In genomic region chr1:77496468-77497181, GRCm38 (mm10) we compare ENCODE assay signal across 9 mouse cellular contexts. TPM values are rescaled to one million over a fixed set of nuclear protein-coding genes. Genes with fewer than 3 reads are reported as not detected.
DNase-seq lines count a peak whose midpoint lies in the region; ATAC-seq and TF ChIP-seq lines count a peak whose summit lies in the region.
"Had no signal": no experiment of that assay in that cellular context is flagged by ENCODE, and none has a peak within 500 bp of the region (broad histone marks: within the 10 kb centered on the region; RNA-seq: fewer than 3 reads in every experiment).

No protein-coding gene starts in this region.

- peaks cover 13% of the 10 kb centered on the region for H3K36me3 ChIP-seq in hindbrain, embryonic 10.5 days
- H3K36me3 ChIP-seq in midbrain, postnatal 0 days (ENCODE audit: insufficient read depth, low read length) = no peaks in the 10 kb centered on the region

- peak overlapping the region; percentile 82 for H3K27ac ChIP-seq in hindbrain, embryonic 10.5 days
- H3K27ac ChIP-seq in midbrain, postnatal 0 days (ENCODE audit: low read depth, low read length) = no peak overlapping the region

- H3K27me3 ChIP-seq in hindbrain, embryonic 10.5 days (ENCODE audit: insufficient read depth, poor library complexity, severe bottlenecking) = peaks cover 7% of the 10 kb centered on the region; the same call in 1 of the 2 replicates
- no peaks in the 10 kb centered on the region for H3K27me3 ChIP-seq in midbrain, postnatal 0 days (ENCODE audit: insufficient read depth, low read length)

- peak overlapping the region; percentile 32 for H3K4me2 ChIP-seq in midbrain, postnatal 0 days (ENCODE audit: low read depth, low read length, poor library complexity, severe bottlenecking)

- H3K4me1 ChIP-seq in hindbrain, embryonic 10.5 days (replicated peaks) = peaks cover 98% of the 10 kb centered on the region
- peaks cover 5% of the 10 kb centered on the region; the same call in 1 of the 2 replicates for H3K4me1 ChIP-seq in midbrain, postnatal 0 days (ENCODE audit: insufficient read depth, low read length)

- ATAC-seq in midbrain, postnatal 0 days (ENCODE audit: low FRiP score) = peak; percentile 70; the same call in 1 of the 2 replicates
- ATAC-seq in activated CD4-positive, CD25-positive, alpha-beta regulatory T cell, adult 4 months = no peak

- no peaks in the 10 kb centered on the region for H3K9me3 ChIP-seq in hindbrain, embryonic 10.5 days
- H3K9me3 ChIP-seq in midbrain, postnatal 0 days (ENCODE audit: low read length) = no peaks in the 10 kb centered on the region

- 8% methylated on average over 11 of the region's 11 CpGs for WGBS in hindbrain, embryonic 10.5 days
- 17% methylated on average over 11 of the region's 11 CpGs for WGBS in midbrain, postnatal 0 days

- H3K9ac ChIP-seq in midbrain, postnatal 0 days (replicated peaks; ENCODE audit: low read length, poor library complexity, severe bottlenecking) = 0 out of 2 replicates have a peak overlapping the region, but pooled peaks have one; percentile 13

- H3K4me3 ChIP-seq in hindbrain, embryonic 10.5 days = peak overlapping the region; percentile 33
- H3K4me3 ChIP-seq in midbrain, postnatal 0 days (ENCODE audit: low read depth, low read length) = no peak overlapping the region

- peak; percentile 18 for DNase-seq in kidney, postnatal 10 days
- no peak for DNase-seq in kidney, postnatal 25 days
- DNase-seq in brain, embryonic 18.5 days (ENCODE audit: low read depth, low spot score) = peak; percentile 72
- peak; percentile 82 for DNase-seq in hindbrain, embryonic 10.5 days (ENCODE audit: low spot score)
- peak; percentile 83 for DNase-seq in midbrain, postnatal 0 days (ENCODE audit: low spot score)
- no peak for DNase-seq in ovary, postnatal 36 days (ENCODE audit: low spot score)
- no peak for DNase-seq in ovary, adult 18-20 months (ENCODE audit: low spot score)
- DNase-seq: adrenal gland, postnatal 10 days had no signal

- peak; percentile 48 for TF ChIP-seq CTCF in midbrain, postnatal 0 days (IDR thresholded peaks at IDR 0.05)

RNA-seq across cellular contexts. Expression of gene Epha4, which starts 18.3 kb away (rescaled TPM):
- 25.4 and 30.4 TPM in 2 replicates for polyA plus RNA-seq in hindbrain, embryonic 10.5 days (2016; fragmentation: Nextera tagmentation; extraction: Ambion mirVana)
- total RNA-seq in midbrain, postnatal 0 days (2014; rRNA removed) = 66.6 and 68.8 TPM in 2 replicates
- 23.3 and 26.6 TPM in 2 replicates for polyA plus RNA-seq in midbrain, postnatal 0 days (2015; fragmentation: Nextera tagmentation; extraction: Ambion mirVana)
- polyA plus RNA-seq in activated CD4-positive, CD25-positive, alpha-beta regulatory T cell, adult 4 months (2017; shearing (Covaris generic)) = under 1 TPM in 1 of 2 experiments, not detected in 1; 0.12 TPM

Comparison
In these comparisons a context has a peak if more than half of its experiments do, and no peak if none do; other contexts are left out.
1. DNase-seq: peak in kidney, postnatal 10 days (single experiment), brain, embryonic 18.5 days (single experiment), hindbrain, embryonic 10.5 days (single experiment) and midbrain, postnatal 0 days (single experiment); none in kidney, postnatal 25 days (0 of 2), ovary, postnatal 36 days (single experiment) and ovary, adult 18-20 months (single experiment).
2. RNA of gene Epha4, which starts 18.3 kb away (polyA plus RNA-seq): 25.4 to 30.4 TPM in hindbrain, embryonic 10.5 days and 23.3 to 26.6 TPM in midbrain, postnatal 0 days; 0.12 TPM in activated CD4-positive, CD25-positive, alpha-beta regulatory T cell, adult 4 months; every median in the first group is over 10 times any median in the second.